Mouse (Mus musculus): ENCODE measurements at regions not wholly inside any gene's neighbourhood (a gene's known extent, or its start where the extent isn't known, plus 50 kb on each side); places are given as distances from the start of the nearest gene placed in this dataset.

GRCm38 (mm10) chr5:95864252-95864651 lies 88.5 kb downstream of the E330014E10Rik start:
- TF ChIP-seq POLR2A (IDR thresholded peaks at IDR 0.05; ENCODE audit: low read depth, low read length) (no peak), CTCF (IDR thresholded peaks at IDR 0.05; ENCODE audit: borderline replicate concordance, insufficient read depth, low read length) (no peak)
